Mouse (Mus musculus): ENCODE data around the gene Tsc2. TPM values are rescaled to one million over a fixed set of nuclear protein-coding genes. Genes with fewer than 3 reads are reported as not detected.
"Not testable (repeated sequence)": the region's sequence is repeated elsewhere in the genome, so short reads cannot be mapped to it uniquely, and the experiment has no call there.

Gene Tsc2
- total RNA-seq (2021), result 100 to 1,000 TPM; 171 to 176 TPM
- long read RNA-seq, full-length matches to known transcripts, result 5 of 58 reads
- long read RNA-seq, partial matches to known transcripts, result 35 of 58 reads
- long read RNA-seq, other reads (novel, unspliced or antisense), result 18 of 58 reads

- DNase-seq (ENCODE audit: low spot score in 2 of 2), result peak; percentile 83 to 85
These were observed at the start of gene Tsc2, which contains the start of gene Nthl1 for GRCm38 (mm10) chr17:24632167-24632812. Gene Tsc2 (minus strand): TSS chr17:24632630. Gene Nthl1 (plus strand): TSS chr17:24632680.

DNA sequence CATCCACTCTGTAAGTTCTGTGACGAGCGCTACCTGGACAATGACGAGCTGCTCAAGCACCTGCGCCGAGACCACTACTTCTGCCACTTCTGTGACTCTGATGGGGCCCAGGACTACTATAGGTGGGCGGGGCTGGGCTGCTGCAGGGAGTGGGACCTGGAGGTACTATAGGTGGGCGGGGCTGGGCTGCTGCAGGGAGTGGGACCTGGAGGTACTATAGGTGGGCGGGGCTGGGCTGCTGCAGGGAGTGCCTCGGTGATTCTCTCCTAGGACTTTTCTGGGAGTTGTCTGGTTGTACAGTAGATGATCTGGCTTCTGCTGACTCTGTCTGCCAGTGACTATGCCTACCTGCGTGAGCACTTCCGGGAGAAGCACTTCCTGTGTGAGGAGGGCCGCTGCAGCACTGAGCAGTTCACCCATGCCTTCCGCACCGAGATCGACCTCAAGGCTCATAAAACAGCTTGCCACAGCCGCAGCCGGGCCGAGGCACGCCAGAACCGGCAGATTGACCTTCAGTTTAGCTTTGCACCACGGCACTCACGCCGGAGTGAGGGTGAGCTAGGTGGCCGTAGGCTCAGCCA, 45.2 kb upstream of the Tsc2 start:
- DNase-seq (ENCODE audit: low spot score in 2 of 2), result no peak

DNA sequence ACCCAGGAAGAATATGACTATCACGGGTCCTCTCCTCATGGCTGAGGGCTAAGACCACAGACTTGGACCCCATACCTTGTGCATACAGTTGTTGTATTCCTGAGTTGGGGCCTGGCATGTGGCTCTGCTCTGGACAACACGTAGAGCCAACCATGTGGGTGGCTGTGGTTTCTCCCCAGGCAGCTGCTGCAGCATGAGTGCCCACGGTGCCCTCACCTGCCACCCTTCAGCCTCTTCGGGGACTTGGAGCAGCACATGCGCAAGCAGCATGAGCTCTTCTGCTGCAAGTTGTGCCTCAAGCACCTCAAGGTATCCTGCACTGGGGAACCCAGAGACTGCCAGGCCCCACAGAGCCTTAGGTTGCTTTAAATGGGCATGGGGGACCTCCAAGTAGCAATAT, 44.4 kb upstream of the Tsc2 start:
- DNase-seq (ENCODE audit: low spot score in 2 of 2), result no peak

GRCm38 (mm10) chr17:24676187-24676586, 43.8 kb upstream of the Tsc2 start:
- DNase-seq (ENCODE audit: low spot score in 2 of 2), result peak; percentile 80 to 81

DNA sequence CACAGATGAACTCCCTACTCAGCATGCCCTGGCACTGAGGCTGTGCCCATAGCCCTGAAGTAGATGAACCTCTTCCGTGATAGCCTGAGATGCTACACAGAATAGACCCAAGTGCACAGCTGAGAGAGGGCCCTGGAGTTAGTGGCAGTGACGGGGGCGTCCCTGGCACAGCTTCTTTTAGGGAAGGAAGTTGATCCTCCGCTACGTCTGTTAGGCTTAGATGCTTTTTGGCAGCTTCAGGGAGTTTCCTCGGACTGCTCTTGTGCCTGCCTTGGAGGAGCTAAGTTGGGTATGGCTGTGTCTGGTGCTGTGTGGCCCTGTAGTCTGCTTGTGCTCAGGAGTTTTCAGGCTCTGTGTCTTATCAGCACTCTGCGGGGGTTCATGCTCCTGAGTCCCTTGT, 41.8 kb upstream of the Tsc2 start:
- DNase-seq (ENCODE audit: low spot score in 2 of 2), result no peak

GRCm38 (mm10) chr17:24672141-24672540, 39.7 kb upstream of the Tsc2 start:
- no peak for DNase-seq (ENCODE audit: low spot score in 2 of 2)

DNA sequence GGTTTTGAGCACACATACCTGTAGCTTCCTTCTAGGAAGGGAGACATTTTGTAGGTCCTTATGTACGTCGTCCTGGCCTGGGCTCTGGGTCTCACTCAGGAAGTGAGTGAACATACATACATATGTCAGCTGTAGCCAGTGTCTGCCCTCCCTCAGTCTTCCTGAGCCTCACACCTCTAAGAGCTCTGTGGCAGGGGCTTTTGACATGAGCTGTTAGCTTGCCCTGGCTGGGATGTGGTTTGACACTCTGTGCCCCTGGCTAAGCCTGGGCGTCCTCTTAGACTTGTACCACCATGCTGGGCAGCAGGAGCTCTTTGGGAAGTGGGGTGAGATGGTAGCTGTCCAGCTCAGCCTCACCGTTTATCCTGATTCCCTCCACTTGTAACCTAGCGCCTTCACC, 38.9 kb upstream of the Tsc2 start:
- no peak for DNase-seq (ENCODE audit: low spot score in 2 of 2)

DNA sequence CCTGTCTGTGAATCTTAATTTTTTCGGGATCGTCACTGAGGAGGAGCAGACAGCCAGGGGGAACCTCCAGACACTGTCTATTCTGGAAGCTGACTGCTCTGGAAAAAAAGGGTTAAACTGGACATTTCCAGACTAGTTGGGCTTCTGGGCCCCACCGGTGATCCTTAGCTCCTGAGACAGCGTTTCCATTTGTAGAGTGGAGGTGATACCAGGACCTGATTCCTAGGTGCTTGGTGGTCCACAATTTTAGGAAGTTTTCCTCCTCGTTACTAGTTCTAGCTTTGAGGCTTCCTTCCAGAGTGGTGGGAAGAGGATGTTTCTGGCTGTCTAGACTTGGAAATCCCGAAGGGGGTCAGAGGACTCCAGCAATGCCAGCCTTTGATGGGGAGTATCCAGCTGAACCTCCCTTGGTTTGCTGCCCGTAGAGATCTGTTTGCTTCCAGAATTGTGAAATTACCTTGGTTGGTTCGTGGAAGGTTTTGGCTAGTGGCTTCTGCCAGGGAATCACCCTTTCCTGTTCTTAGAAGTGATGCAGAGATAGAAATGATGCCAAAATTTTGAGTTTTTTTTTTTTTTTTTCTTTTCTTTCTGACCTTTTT, 37.9 kb upstream of the Tsc2 start:
- DNase-seq (ENCODE audit: low spot score in 2 of 2), result no peak

GRCm38 (mm10) chr17:24669545-24670245, 37.3 kb upstream of the Tsc2 start, which contains the start of gene Zfp598:
Gene Zfp598 (plus strand): TSS chr17:24669687.
- peak; percentile 93 to 94 for DNase-seq (ENCODE audit: low spot score in 2 of 2)

DNA sequence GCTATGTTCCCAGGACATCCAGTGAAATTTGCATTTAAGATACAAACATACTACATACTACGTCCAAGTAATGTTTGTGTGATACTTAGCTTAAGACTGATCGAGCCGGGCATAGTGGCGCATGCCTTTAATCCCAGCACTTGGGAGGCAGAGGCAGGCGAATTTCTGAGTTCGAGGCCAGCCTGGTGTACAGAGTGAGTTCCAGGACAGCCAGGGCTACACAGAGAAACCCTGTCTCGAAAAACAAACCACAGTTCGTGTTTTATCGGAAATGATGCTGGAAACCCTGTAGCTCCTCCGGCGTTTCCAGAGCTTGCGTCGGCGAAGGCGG, 36.7 kb upstream of the Tsc2 start:
- DNase-seq (ENCODE audit: low spot score in 2 of 2), result not testable (repeated sequence)

- DNase-seq (ENCODE audit: low spot score in 2 of 2), result peak in 1 of 2 experiments; percentile 59
These were observed 35.0 kb upstream of the Tsc2 start for GRCm38 (mm10) chr17:24667416-24667815.

DNA sequence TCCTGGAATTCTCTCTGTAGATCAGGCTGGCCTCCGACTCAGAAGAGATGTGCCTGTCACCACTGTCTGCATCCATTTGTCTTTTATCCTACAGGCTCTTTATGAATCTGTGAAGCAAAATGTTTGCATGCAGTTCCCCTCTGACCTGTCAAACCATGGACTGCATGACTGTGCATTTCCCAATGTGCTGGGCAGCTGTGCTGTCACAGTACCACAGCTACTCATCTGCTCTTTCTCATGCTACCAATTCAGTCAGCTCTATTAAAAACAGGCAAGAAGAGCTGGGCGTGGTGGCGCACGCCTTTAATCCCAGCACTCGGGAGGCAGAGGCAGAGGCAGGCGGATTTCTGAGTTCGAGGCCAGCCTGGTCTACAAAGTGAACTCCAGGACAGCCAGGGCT, 34.6 kb upstream of the Tsc2 start:
- not testable (repeated sequence) for DNase-seq (ENCODE audit: low spot score in 2 of 2)

DNA sequence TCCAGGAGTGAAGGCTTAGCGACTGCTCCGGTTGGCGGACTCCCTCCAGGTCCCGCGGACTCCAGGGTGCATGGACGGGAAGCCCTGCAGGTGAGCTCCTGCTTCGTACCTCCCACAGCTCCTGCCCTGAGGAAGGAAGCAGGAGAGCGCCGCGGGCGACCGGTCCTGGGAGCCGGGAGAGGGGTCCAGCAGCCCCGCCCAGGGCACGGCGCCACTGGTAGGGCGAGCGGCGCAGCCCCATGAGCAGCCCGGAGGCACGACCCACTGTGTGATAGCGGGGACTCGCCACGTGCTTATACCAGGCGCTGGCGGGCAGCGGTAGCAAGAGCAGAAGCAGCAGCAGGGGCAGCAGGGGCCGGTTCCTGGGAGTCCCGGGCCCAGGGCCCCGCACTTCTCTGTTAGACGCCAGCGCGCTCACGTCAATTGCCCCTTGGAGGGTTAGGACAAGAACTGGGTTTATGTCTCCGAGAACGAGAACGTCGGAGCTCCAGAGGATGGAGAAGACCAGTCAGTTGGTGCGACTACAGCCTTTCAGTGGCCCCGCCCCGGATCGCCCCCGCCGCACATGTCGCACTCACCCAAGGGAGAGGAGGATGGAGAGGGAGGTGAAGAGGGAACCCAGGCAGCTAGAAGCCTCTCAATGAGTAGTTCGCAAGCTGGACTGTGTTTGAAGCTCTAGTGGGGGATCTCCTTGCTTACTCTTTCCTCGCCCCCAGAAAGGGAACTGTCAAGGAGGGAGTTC, 25.8 kb upstream of the Tsc2 start, which contains the start of gene Npw:
TSS of gene Npw (minus strand) at position 441 of the 742 bp plus-strand sequence.
- no peak for DNase-seq (ENCODE audit: low spot score in 2 of 2)

DNA sequence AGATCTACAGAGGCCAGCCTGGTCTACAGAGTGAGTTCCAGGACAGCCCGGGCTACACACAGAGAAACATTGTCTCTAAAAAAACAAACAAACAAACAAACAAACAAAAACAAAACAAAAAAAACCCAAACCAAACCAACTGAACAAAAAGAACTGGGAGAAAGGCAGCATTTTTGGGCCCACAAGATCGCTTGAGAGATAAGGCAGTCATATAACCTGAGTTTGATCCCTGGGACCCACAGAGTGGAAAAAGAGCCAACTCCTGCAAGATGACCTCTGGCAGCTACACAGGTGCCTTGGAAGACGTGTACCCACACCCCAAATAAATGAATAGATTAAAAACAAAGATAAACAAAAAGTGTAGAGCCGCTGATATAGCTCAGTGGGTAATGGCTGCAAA, 22.5 kb upstream of the Tsc2 start:
- no peak for DNase-seq (ENCODE audit: low spot score in 2 of 2)

GRCm38 (mm10) chr17:24653967-24654710, 21.7 kb upstream of the Tsc2 start:
- DNase-seq (ENCODE audit: low spot score in 2 of 2), result peak; percentile 69 to 77

DNA sequence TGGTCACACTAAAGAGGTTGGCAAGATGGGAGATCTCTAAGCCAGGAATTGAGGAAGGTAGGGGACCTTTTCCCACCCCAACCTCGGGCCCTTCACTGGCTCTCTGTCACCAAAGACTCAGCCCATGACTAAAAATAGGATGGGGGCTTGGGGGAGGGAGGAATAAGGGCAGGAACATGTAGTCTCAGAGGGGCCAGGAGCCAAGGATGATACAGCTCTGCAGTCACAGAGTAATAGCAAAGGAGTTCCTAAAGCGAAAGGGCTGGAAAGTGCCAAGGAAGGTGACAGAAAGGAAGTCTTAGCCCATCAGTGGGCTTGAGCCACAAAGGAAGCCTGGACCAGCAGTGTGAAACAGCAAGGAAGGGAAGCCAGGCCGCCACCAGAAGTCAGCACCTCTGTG, 19.4 kb upstream of the Tsc2 start:
- DNase-seq (ENCODE audit: low spot score in 2 of 2), result no peak

- no peak for DNase-seq (ENCODE audit: low spot score in 2 of 2)
These were observed 18.3 kb upstream of the Tsc2 start for GRCm38 (mm10) chr17:24650766-24651165.

- peak; percentile 44 to 56 for DNase-seq (ENCODE audit: low spot score in 2 of 2)
These were observed 17.7 kb upstream of the Tsc2 start, which contains the start of gene Slc9a3r2 for GRCm38 (mm10) chr17:24650070-24650616. Gene Slc9a3r2 (minus strand): TSS chr17:24650327.

DNA sequence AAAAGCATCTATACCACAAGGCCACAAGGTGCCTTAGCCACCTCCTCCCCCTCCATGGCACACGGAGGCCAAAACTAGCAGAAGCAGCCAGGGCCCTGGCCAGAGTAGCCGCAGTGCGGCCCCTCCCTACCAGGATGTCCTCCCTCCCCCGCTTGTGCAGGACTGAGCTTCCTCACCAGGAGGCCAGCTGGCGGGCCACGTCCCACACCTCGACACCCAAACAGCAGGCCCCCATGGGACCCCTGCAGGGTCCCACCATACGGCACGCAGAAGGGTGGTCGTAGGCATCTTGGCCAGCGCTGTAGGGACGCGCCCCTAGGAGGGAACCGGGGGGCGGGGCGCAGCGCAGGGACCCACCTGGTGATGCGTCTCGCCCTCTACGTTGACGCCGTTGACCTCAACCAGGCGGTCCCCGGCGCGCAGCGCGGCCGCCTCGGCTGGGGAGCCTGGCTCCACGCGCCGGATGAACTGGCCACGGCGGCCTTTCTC, 17.2 kb upstream of the Tsc2 start:
- peak; percentile 38 to 44 for DNase-seq (ENCODE audit: low spot score in 2 of 2)

Measured in layer of hippocampus, postnatal 10 days (tissue).